Comparison of ENCODE assay signal across 9 mouse cellular contexts in the genomic region with DNA sequence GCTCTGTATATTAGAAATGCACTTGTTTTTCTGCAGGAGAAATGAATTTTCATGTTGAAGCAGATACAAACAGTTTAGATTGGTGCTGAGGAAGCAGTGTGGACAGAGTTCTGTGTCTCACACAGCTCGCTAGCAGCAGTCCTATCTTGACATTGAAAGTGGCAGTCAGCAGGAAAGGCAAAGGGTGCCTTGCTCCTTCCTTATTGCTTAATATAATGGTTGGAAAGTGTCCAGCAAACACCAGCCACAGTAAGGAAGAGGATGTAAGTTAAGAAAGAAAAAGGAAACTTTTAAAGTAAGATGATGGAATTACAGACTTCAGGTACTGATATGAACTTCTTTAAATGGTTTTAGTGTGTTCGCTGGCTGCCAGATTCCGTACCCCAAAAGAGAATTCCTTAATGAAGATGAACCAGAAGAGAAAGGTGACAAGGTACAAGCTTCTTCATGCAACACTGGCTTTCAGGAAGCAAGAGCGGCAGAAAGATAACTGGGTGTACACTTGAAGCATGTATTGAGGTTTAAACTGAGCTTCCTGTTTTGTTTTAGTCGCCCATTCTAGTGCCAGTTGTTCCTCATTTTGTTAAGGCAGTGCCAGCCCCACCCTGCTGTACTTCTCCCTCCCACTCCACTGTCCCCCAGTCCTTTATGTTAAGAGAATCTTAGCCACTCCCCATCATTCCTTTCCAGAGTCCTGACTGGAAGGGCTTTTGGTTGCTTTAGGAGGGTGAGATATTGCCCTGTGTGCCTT.
DNase-seq lines count a peak whose midpoint lies in the region; ATAC-seq and TF ChIP-seq lines count a peak whose summit lies in the region.
"Had no signal": no experiment of that assay in that cellular context is flagged by ENCODE, and none has a peak within 500 bp of the region (broad histone marks: within the 10 kb centered on the region; RNA-seq: fewer than 3 reads in every experiment).

No protein-coding gene starts in this region.

- peak; percentile 48; the same call in 1 of the 2 replicates for ATAC-seq in heart, embryonic 12.5 days (ENCODE audit: insufficient number of reproducible peaks, low FRiP score)
- peak; percentile 89 for ATAC-seq in lung, embryonic 16.5 days (ENCODE audit: low read depth)
- peak; percentile 62 for ATAC-seq in stomach, embryonic 16.5 days (ENCODE audit: insufficient read depth, low FRiP score)
- no peak for ATAC-seq in midbrain, postnatal 0 days (ENCODE audit: low FRiP score)
- ATAC-seq: forebrain, embryonic 13.5 days had no signal

- H3K4me1 ChIP-seq in heart, embryonic 12.5 days (replicated peaks): peaks cover 11% of the 10 kb centered on the region; the same call in 1 of the 2 replicates
- H3K4me1 ChIP-seq in lung, embryonic 16.5 days (replicated peaks; ENCODE audit: control insufficient read depth, insufficient read depth, low read length): peaks cover 19% of the 10 kb centered on the region
- peaks cover 7% of the 10 kb centered on the region; the same call in 1 of the 2 replicates for H3K4me1 ChIP-seq in stomach, embryonic 16.5 days (ENCODE audit: control insufficient read depth, insufficient read depth, low read length)
- H3K4me1 ChIP-seq in midbrain, postnatal 0 days (ENCODE audit: insufficient read depth, low read length): no peaks in the 10 kb centered on the region
- H3K4me1 ChIP-seq: forebrain, embryonic 13.5 days had no signal

- no peak overlapping the region for H3K9ac ChIP-seq in heart, embryonic 12.5 days
- H3K9ac ChIP-seq in lung, embryonic 16.5 days (ENCODE audit: low read length): no peak overlapping the region
- no peak overlapping the region for H3K9ac ChIP-seq in stomach, embryonic 16.5 days (ENCODE audit: low read length)
- H3K9ac ChIP-seq in midbrain, postnatal 0 days (replicated peaks; ENCODE audit: low read length, poor library complexity, severe bottlenecking): no peak overlapping the region
- H3K9ac ChIP-seq: forebrain, embryonic 13.5 days had no signal

- WGBS in heart, embryonic 12.5 days: 66% methylated on average over 5 of the region's 5 CpGs
- WGBS in lung, embryonic 16.5 days: 47% methylated on average over 5 of the region's 5 CpGs
- 68% methylated on average over 5 of the region's 5 CpGs for WGBS in stomach, embryonic 16.5 days
- 92% methylated on average over 5 of the region's 5 CpGs for WGBS in midbrain, postnatal 0 days

- no peak for TF ChIP-seq CTCF in midbrain, postnatal 0 days (IDR thresholded peaks at IDR 0.05)

- DNase-seq in testis, postnatal 10 days (ENCODE audit: low spot score): peak; percentile 19
- DNase-seq in testis, postnatal 14 days (ENCODE audit: low spot score): no peak
- no peak for DNase-seq in midbrain, postnatal 0 days (ENCODE audit: low spot score)
- DNase-seq in layer of hippocampus, postnatal 10 days (ENCODE audit: low spot score in 2 of 2): no peak
- DNase-seq: adrenal gland, adult 2 months had no signal

- no peak overlapping the region for H3K4me2 ChIP-seq in heart, embryonic 12.5 days
- peak overlapping the region; percentile 31 for H3K4me2 ChIP-seq in lung, embryonic 16.5 days (ENCODE audit: low read depth, low read length)
- H3K4me2 ChIP-seq in stomach, embryonic 16.5 days (ENCODE audit: low read depth, low read length): no peak overlapping the region
- H3K4me2 ChIP-seq in midbrain, postnatal 0 days (ENCODE audit: low read depth, low read length, poor library complexity, severe bottlenecking): no peak overlapping the region
- H3K4me2 ChIP-seq: forebrain, embryonic 13.5 days had no signal

- peaks cover 24% of the 10 kb centered on the region for H3K36me3 ChIP-seq in heart, embryonic 12.5 days
- peaks cover 5% of the 10 kb centered on the region; the same call in 1 of the 2 replicates for H3K36me3 ChIP-seq in lung, embryonic 16.5 days (ENCODE audit: control insufficient read depth, insufficient read depth, low read length)
- 0 out of 2 replicates have a peak, but pooled peaks cover 10% of the 10 kb centered on the region for H3K36me3 ChIP-seq in stomach, embryonic 16.5 days (ENCODE audit: control insufficient read depth, insufficient read depth, low read length)
- H3K36me3 ChIP-seq in midbrain, postnatal 0 days (ENCODE audit: insufficient read depth, low read length): peaks cover 6% of the 10 kb centered on the region

- no peaks in the 10 kb centered on the region for H3K27me3 ChIP-seq in heart, embryonic 12.5 days (replicated peaks)
- no peaks in the 10 kb centered on the region for H3K27me3 ChIP-seq in lung, embryonic 16.5 days (ENCODE audit: control insufficient read depth, insufficient read depth, low read depth, low read length)
- no peaks in the 10 kb centered on the region for H3K27me3 ChIP-seq in stomach, embryonic 16.5 days (ENCODE audit: control insufficient read depth, insufficient read depth, low read length)
- no peaks in the 10 kb centered on the region for H3K27me3 ChIP-seq in midbrain, postnatal 0 days (ENCODE audit: insufficient read depth, low read length)
- H3K27me3 ChIP-seq: forebrain, embryonic 13.5 days had no signal

- H3K4me3 ChIP-seq in heart, embryonic 12.5 days: no peak overlapping the region
- H3K4me3 ChIP-seq in lung, embryonic 16.5 days (ENCODE audit: low read length): no peak overlapping the region
- H3K4me3 ChIP-seq in stomach, embryonic 16.5 days (replicated peaks; ENCODE audit: low read length): no peak overlapping the region
- H3K4me3 ChIP-seq in midbrain, postnatal 0 days (ENCODE audit: low read depth, low read length): no peak overlapping the region
- H3K4me3 ChIP-seq: forebrain, embryonic 13.5 days had no signal

- peak overlapping the region; percentile 59; the same call in 1 of the 2 replicates for H3K27ac ChIP-seq in heart, embryonic 12.5 days (ENCODE audit: poor library complexity, severe bottlenecking)
- H3K27ac ChIP-seq in lung, embryonic 16.5 days (ENCODE audit: low read length): peak overlapping the region; percentile 78
- H3K27ac ChIP-seq in stomach, embryonic 16.5 days (ENCODE audit: low read length): peak overlapping the region; percentile 53
- H3K27ac ChIP-seq in midbrain, postnatal 0 days (ENCODE audit: low read depth, low read length): no peak overlapping the region
- H3K27ac ChIP-seq: forebrain, embryonic 13.5 days had no signal

- no peaks in the 10 kb centered on the region for H3K9me3 ChIP-seq in heart, embryonic 12.5 days (replicated peaks)
- H3K9me3 ChIP-seq in lung, embryonic 16.5 days (ENCODE audit: control insufficient read depth, low read length): no peaks in the 10 kb centered on the region
- no peaks in the 10 kb centered on the region for H3K9me3 ChIP-seq in stomach, embryonic 16.5 days (replicated peaks; ENCODE audit: control insufficient read depth, low read length)
- no peaks in the 10 kb centered on the region for H3K9me3 ChIP-seq in midbrain, postnatal 0 days (ENCODE audit: low read length)
- H3K9me3 ChIP-seq: forebrain, embryonic 13.5 days had no signal
